Mouse (Mus musculus) neural tube, embryonic 13.5 days (tissue): ENCODE results near the gene Sit1. TPM values are rescaled to one million over a fixed set of nuclear protein-coding genes. Genes with fewer than 3 reads are reported as not detected.
A peak's percentile ranks its signal among the peaks of the same experiment; 100 is the strongest.

Experiments used
- ATAC-seq: fragments of 200-750 bp; cut with Nextera tagmentation; 2 replicates; pipeline ENCODE4 v1.8.0; 2017; ENCODE audit warnings: low read depth, mild to moderate bottlenecking, moderate TSS enrichment, moderate library complexity
- H3K27ac ChIP-seq: fragments of 300-500 bp; sonication (generic); replicated peaks from 2 replicates; pipeline ENCODE4 v1.5.1; 2015; ENCODE audit warnings: moderate library complexity, mild to moderate bottlenecking, inconsistent platforms
- H3K27me3 ChIP-seq: fragments of 300-500 bp; sonication (generic); 2 replicates; pipeline ENCODE4 v1.6.1; 2015; ENCODE audit warnings: mild to moderate bottlenecking, inconsistent platforms
- H3K36me3 ChIP-seq: fragments of 300-500 bp; sonication (generic); 2 replicates; pipeline ENCODE4 v1.6.1; 2015; ENCODE audit warnings: mild to moderate bottlenecking, inconsistent platforms
- H3K4me1 ChIP-seq: fragments of 300-500 bp; sonication (generic); replicated peaks from 2 replicates; pipeline ENCODE4 v1.6.1; 2015; ENCODE audit warnings: inconsistent platforms
- H3K4me2 ChIP-seq: fragments of 300-500 bp; sonication (generic); 2 replicates; pipeline ENCODE4 v1.6.1; 2015; ENCODE audit warnings: inconsistent platforms, mild to moderate bottlenecking, moderate library complexity
- H3K4me3 ChIP-seq: fragments of 300-500 bp; sonication (generic); 2 replicates; pipeline ENCODE4 v1.5.1; 2015; ENCODE audit warnings: mild to moderate bottlenecking, inconsistent platforms
- H3K9ac ChIP-seq: fragments of 300-500 bp; sonication (generic); 2 replicates; pipeline ENCODE4 v1.6.1; 2015; ENCODE audit warnings: moderate library complexity, mild to moderate bottlenecking, inconsistent platforms
- H3K9me3 ChIP-seq: fragments of 300-500 bp; sonication (generic); 2 replicates; pipeline ENCODE4 v1.6.1; 2016; ENCODE audit warnings: inconsistent platforms
- WGBS: fragments of 180-500 bp; shearing (Covaris S2); methylation state at CpG from one replicate; pipeline ENCODE4 v1.1.7; 2015; 5-methylcytosine and 5-hydroxymethylcytosine counted together
- polyA plus RNA-seq: library from polyadenylated mRNA; unstranded; fragments of >200 nt; fragmentation: Nextera tagmentation; extraction: Ambion mirVana; gene quantifications from 2 replicates; pipeline ENCODE4 v1.2.1, GENCODE M21; 2015

Gene Sit1
- polyA plus RNA-seq, 1 experiment from 2014 or later, result not detected

DNA sequence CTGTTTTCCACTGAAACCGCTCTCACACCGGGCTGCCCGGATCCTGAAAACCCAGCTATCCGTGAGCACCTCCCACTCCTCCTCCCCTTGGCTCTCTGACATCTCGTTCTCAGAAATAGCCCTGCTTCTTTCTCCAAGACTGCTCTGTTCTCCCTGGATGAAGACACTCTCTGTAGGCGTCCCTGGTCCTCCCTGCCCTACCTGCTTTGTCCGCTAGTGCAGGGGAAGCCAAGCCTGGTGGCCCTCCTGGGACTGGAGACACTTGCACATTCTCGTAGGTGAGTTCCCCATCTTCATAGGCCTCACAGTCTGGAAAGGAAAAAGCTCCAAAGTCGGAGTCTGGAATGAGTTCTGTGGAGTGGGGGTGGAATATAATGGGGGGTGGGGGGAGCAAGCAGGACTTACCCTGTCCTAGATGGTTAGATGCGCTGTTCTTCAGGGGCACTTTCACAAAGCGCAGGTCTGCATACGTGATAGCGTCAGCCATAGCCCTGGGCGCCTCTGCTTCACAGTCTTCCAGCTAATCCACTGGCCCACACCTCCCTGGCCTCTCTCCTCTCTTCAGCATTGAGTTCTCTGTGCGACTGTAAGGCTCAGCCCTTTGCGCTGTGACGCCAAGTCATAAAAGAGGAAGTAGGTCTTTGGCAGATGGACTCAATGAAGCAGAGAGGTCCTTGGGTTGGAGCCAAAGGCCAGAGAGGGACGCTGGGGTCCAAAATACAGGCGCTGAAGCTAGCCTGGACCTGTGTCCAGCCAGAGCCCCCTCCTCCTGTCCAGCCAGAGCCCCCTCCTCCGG, 29.3 kb downstream of the Sit1 start, which contains the start of gene Cd72:
Gene Cd72 (minus strand): TSS at position 588 of the 796 bp plus-strand sequence.
- ATAC-seq, result peak; percentile 25; the same call in 1 of the 2 replicates
- peaks cover 34% of the 10 kb centered on the region for H3K27me3 ChIP-seq
- H3K36me3 ChIP-seq, result no peaks in the 10 kb centered on the region
- WGBS, result 33% methylated on average over 20 of the region's 20 CpGs
- no peaks in the 10 kb centered on the region for H3K9me3 ChIP-seq
- peaks cover 25% of the 10 kb centered on the region for H3K4me1 ChIP-seq
- no peak within 1 kb of the TSS for H3K27ac ChIP-seq
- peak within 1 kb of the TSS; percentile 50 for H3K9ac ChIP-seq
- peak within 1 kb of the TSS; percentile 23 for H3K4me3 ChIP-seq
- peak within 1 kb of the TSS; percentile 50 for H3K4me2 ChIP-seq

- no peak for ATAC-seq
- peak overlapping the region; percentile 23 for H3K4me3 ChIP-seq
Observed at GRCm38 (mm10) chr4:43453413-43453812, 30.1 kb downstream of the Sit1 start.

DNA sequence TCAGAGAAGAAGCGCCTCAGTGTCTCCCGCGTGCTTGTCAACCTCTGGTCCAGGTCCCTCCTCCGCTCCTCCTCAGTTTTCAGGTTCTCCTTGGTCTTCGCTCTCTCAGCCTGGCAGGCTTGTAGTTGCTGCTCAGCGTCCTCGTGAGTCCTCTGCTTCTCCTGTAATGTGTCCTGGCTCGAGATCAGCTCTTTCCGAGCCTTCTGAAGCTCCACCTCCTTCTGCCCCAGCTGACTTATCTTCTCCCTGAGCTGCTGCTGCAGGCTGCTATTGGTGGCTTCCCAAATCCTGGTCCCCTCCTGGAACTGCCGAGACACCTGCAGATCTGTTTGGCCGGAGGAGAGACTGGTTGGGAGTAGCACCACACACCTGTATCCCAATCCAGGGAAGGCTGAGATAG, 31.2 kb downstream of the Sit1 start:
- ATAC-seq, result no peak
- Histone ChIP-seq H3K4me3 (no peak overlapping the region), H3K4me1 (peaks cover 25% of the 10 kb centered on the region), H3K36me3 (peaks cover 15% of the 10 kb centered on the region), H3K27me3 (peaks cover 34% of the 10 kb centered on the region), H3K27ac (no peak overlapping the region), H3K9ac (no peak overlapping the region), H3K9me3 (no peaks in the 10 kb centered on the region), H3K4me2 (no peak overlapping the region)
- WGBS, result 71% methylated on average over 11 of the region's 11 CpGs

More at GRCm38 (mm10) chr4:43453413-43453812, 30.1 kb downstream of the Sit1 start:
- peak overlapping the region; percentile 50 for H3K4me2 ChIP-seq
- peaks cover 34% of the 10 kb centered on the region for H3K27me3 ChIP-seq
- H3K4me1 ChIP-seq, result peaks cover 25% of the 10 kb centered on the region
- under 1% methylated on average over 18 of the region's 18 CpGs for WGBS
- no peak overlapping the region for H3K27ac ChIP-seq
- peaks cover 4% of the 10 kb centered on the region; the same call in 1 of the 2 replicates for H3K36me3 ChIP-seq
- H3K9me3 ChIP-seq, result no peaks in the 10 kb centered on the region
- H3K9ac ChIP-seq, result peak overlapping the region; percentile 50

DNA sequence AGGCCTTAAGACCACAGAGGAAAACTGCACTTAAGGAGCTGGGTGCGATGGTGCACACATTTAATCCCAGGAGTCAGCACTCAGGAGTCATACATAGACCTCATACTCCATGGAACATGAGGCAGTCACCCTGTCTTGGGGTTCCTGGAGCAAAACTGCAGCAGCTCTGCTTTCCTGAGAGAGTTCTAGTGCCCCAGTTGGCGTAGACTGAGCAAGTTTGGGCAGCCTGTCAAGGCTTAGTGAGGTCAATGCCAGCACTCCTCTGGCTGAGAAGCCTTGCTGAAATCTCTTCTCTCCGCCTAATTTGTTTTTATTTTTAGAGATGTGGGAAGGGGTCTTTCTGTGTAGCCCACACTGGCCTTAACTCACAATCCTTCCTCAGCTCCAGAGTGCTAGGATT, 35.0 kb downstream of the Sit1 start:
- Histone ChIP-seq H3K27ac (no peak overlapping the region), H3K9me3 (no peaks in the 10 kb centered on the region), H3K36me3 (peaks cover 43% of the 10 kb centered on the region), H3K4me1 (peaks cover 21% of the 10 kb centered on the region), H3K27me3 (peaks cover 20% of the 10 kb centered on the region), H3K4me3 (no peak overlapping the region), H3K4me2 (no peak overlapping the region), H3K9ac (no peak overlapping the region)
- no peak for ATAC-seq
- 91% methylated on average over 3 of the region's 3 CpGs for WGBS

- 85% methylated on average over 13 of the region's 13 CpGs for WGBS
- Histone ChIP-seq H3K4me1 (peaks cover 13% of the 10 kb centered on the region), H3K27ac (no peak overlapping the region), H3K36me3 (peaks cover 43% of the 10 kb centered on the region), H3K9ac (no peak overlapping the region), H3K27me3 (peaks cover 7% of the 10 kb centered on the region; the same call in 1 of the 2 replicates), H3K4me3 (no peak overlapping the region), H3K9me3 (no peaks in the 10 kb centered on the region), H3K4me2 (no peak overlapping the region)
- ATAC-seq, result no peak
Observed at GRCm38 (mm10) chr4:43447251-43447650, 36.3 kb downstream of the Sit1 start.

DNA sequence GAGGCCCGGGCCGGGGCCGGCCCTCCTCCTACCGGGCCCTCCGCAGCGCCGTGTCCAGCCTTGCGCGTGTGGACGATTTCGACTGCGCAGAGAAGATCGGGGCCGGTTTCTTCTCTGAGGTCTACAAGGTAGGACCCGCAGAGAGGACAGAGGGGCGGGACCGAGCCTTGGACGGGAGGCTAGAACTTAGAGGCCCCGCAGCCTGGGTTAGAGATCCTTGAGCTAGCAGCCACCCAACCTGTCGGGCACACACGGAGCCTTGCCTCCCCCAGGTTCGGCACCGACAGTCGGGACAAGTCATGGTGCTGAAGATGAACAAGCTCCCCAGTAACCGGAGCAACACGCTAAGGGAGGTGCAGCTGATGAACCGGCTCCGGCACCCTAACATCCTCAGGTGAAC, 40.0 kb downstream of the Sit1 start:
- H3K4me1 ChIP-seq, result peaks cover 13% of the 10 kb centered on the region
- H3K4me3 ChIP-seq, result peak overlapping the region; percentile 96
- WGBS, result 2% methylated on average over 27 of the region's 28 CpGs
- peaks cover 40% of the 10 kb centered on the region for H3K36me3 ChIP-seq
- H3K9ac ChIP-seq, result peak overlapping the region; percentile 98
- no peaks in the 10 kb centered on the region for H3K9me3 ChIP-seq
- no peaks in the 10 kb centered on the region for H3K27me3 ChIP-seq
- H3K27ac ChIP-seq, result peak overlapping the region; percentile 97
- peak; percentile 2; the same call in 1 of the 2 replicates for ATAC-seq
- peak overlapping the region; percentile 96 for H3K4me2 ChIP-seq

GRCm38 (mm10) chr4:43442456-43443361, 40.8 kb downstream of the Sit1 start:
- WGBS, result under 1% methylated on average over 73 of the region's 88 CpGs
- peak; percentile 77 for ATAC-seq

DNA sequence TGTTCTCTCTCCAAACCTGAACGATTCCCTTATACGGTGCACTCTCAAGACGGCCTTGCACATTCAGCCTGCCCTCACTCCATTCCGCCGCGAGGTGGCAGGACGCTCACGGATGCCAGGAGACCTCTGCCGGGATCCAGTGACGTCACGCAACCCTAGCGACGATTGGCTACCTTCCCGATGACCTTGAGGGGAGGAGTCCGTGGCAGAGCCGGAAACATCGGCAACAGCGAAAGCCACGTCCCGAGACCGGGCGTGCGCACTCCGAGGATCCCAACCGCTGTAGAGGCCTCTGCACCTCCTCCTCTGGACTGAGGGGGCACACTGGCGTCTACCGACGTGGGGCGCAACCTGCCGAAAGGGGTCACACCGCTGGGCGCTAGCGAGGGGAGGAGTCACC, 41.5 kb downstream of the Sit1 start:
- Histone ChIP-seq H3K36me3 (peaks cover 26% of the 10 kb centered on the region), H3K4me3 (peak overlapping the region; percentile 96), H3K27ac (peak overlapping the region; percentile 97), H3K9me3 (no peaks in the 10 kb centered on the region), H3K9ac (peak overlapping the region; percentile 98), H3K4me2 (peak overlapping the region; percentile 96), H3K4me1 (peaks cover 13% of the 10 kb centered on the region), H3K27me3 (no peaks in the 10 kb centered on the region)
- under 1% methylated on average over 32 of the region's 33 CpGs for WGBS
- peak; percentile 95 for ATAC-seq

More at GRCm38 (mm10) chr4:43442456-43443361, 40.8 kb downstream of the Sit1 start:
- H3K4me2 ChIP-seq, result peak overlapping the region; percentile 96
- peak overlapping the region; percentile 96 for H3K4me3 ChIP-seq
- no peaks in the 10 kb centered on the region for H3K27me3 ChIP-seq
- peaks cover 32% of the 10 kb centered on the region for H3K36me3 ChIP-seq
- peak overlapping the region; percentile 98 for H3K9ac ChIP-seq
- H3K4me1 ChIP-seq, result peaks cover 13% of the 10 kb centered on the region
- H3K9me3 ChIP-seq, result no peaks in the 10 kb centered on the region
- H3K27ac ChIP-seq, result peak overlapping the region; percentile 97

DNA sequence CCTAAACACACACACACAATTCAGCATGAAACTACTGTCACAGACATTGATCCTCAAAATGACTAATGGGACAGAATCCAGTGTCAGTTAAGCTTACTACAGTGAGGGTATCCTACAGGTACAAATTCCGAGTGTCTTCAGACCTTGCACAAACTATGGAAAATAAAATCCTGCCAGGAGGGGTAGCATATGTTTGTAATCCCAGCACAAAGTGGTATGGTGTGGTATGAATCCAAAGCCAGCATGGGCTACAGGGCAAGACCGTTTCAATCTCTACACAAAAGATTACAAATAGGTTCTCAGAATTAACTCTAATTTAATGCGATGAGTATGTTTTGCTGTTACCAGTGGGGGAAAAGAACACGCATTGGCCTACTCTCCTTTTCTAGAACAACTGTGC, 41.9 kb downstream of the Sit1 start, which contains the start of gene Tesk1:
Gene Tesk1 (plus strand): TSS at position 301 of the 400 bp plus-strand sequence.
- peak; percentile 7; the same call in 1 of the 2 replicates for ATAC-seq
- Histone ChIP-seq H3K4me1 (peaks cover 13% of the 10 kb centered on the region), H3K4me3 (peak within 1 kb of the TSS; percentile 96), H3K9ac (peak within 1 kb of the TSS; percentile 98), H3K4me2 (peak within 1 kb of the TSS; percentile 96), H3K27ac (peak within 1 kb of the TSS; percentile 97), H3K27me3 (no peaks in the 10 kb centered on the region), H3K9me3 (no peaks in the 10 kb centered on the region), H3K36me3 (peaks cover 22% of the 10 kb centered on the region)
- 26% methylated on average over 4 of the region's 4 CpGs for WGBS

GRCm38 (mm10) chr4:43432832-43433231, 50.7 kb downstream of the Sit1 start:
- Histone ChIP-seq H3K4me3 (no peak overlapping the region), H3K36me3 (no peaks in the 10 kb centered on the region), H3K4me2 (no peak overlapping the region), H3K27ac (no peak overlapping the region), H3K9ac (no peak overlapping the region), H3K27me3 (peaks cover 5% of the 10 kb centered on the region; the same call in 1 of the 2 replicates), H3K4me1 (peaks cover 13% of the 10 kb centered on the region), H3K9me3 (no peaks in the 10 kb centered on the region)
- ATAC-seq, result no peak
- WGBS, result 81% methylated on average over 1 of the region's 1 CpGs
